Mouse (Mus musculus): ENCODE results near the gene Dppa3.

DNA sequence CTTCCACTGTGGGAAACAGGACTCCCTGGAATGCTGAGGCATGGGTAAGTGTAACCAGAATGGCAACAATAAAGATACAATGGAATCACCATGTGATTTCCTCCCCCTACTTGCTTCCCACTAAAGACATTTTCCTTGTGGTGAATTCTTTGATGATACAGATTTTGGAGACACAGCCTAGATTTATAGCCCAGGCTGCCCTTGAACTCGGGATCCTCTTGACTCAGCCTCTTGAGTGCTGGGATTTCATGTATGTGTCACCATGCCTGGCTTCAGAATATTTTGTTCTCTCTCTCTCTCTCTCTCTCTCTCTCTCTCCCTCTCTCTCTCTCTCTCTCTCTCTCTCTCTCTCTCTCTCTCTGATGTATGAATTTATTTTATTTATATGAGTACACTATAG lies 47.1 kb upstream of the Dppa3 start:
- no peak for TF ChIP-seq CTCF (IDR thresholded peaks at IDR 0.05; ENCODE audit: borderline replicate concordance, control insufficient read depth, extremely low read depth, insufficient read depth, low read length, poor library complexity)
- no peak for TF ChIP-seq POLR2A (IDR thresholded peaks at IDR 0.05; ENCODE audit: control insufficient read depth, extremely low read depth, insufficient read depth, low read length, poor library complexity)

Measured in thymus, adult 2 months (tissue).